Mouse (Mus musculus) ES-Bruce4 (cell line): ENCODE results near the gene Ctnna3. TPM values are rescaled to one million over a fixed set of nuclear protein-coding genes. Genes with fewer than 3 reads are reported as not detected.
A peak's percentile ranks its signal among the peaks of the same experiment; 100 is the strongest.

Source experiments
- H3K27ac ChIP-seq: 2 replicates; pipeline ENCODE4 v1.5.1; 2012; ENCODE audit warnings: low read length, inconsistent platforms; ENCODE audit not compliant: insufficient read depth
- H3K27me3 ChIP-seq: 2 replicates; pipeline ENCODE4 v1.6.1; 2012; ENCODE audit warnings: mild to moderate bottlenecking, low read length, inconsistent platforms; ENCODE audit not compliant: control insufficient read depth, poor library complexity, insufficient read depth, severe bottlenecking
- H3K36me3 ChIP-seq: 2 replicates; pipeline ENCODE4 v1.6.1; 2012; ENCODE audit warnings: inconsistent platforms, mild to moderate bottlenecking, low read length, moderate library complexity; ENCODE audit not compliant: control insufficient read depth, poor library complexity, insufficient read depth, severe bottlenecking
- H3K4me1 ChIP-seq: one replicate; pipeline ENCODE4 v1.8.1; 2011; ENCODE audit warnings: low read length; ENCODE audit not compliant: control insufficient read depth, insufficient read depth
- H3K4me3 ChIP-seq: 2 replicates; pipeline ENCODE4 v1.5.1; 2011; ENCODE audit warnings: low read depth, mild to moderate bottlenecking, low read length
- H3K9ac ChIP-seq: 2 replicates; pipeline ENCODE4 v1.6.1; 2012; ENCODE audit warnings: low read depth, mild to moderate bottlenecking, inconsistent platforms; ENCODE audit not compliant: poor library complexity, severe bottlenecking
- H3K9me3 ChIP-seq: replicated peaks from 2 replicates; pipeline ENCODE4 v1.6.1; 2012; ENCODE audit warnings: mild to moderate bottlenecking, low read length, inconsistent platforms; ENCODE audit not compliant: control insufficient read depth, poor library complexity, insufficient read depth, severe bottlenecking
- CTCF ChIP-seq: IDR thresholded peaks from one replicate; pipeline ENCODE4 v1.8.1; 2011; ENCODE audit warnings: low read depth, low read length
- EP300 ChIP-seq: IDR thresholded peaks from 2 replicates; pipeline ENCODE4 v1.6.1; 2011; ENCODE audit warnings: low read depth, low read length; ENCODE audit not compliant: insufficient read depth
- POLR2A ChIP-seq: IDR thresholded peaks from one replicate; pipeline ENCODE4 v1.8.1; 2011; ENCODE audit warnings: low read length; ENCODE audit not compliant: insufficient read depth
- polyA plus RNA-seq: library from polyadenylated mRNA; stranded (reverse); fragments of >200 nt; gene quantifications from 2 replicates; pipeline ENCODE4 v1.2.4, GENCODE M21; 2011; ENCODE audit warnings: low read depth; ENCODE audit not compliant: missing spikeins, insufficient read depth, insufficient read length

The Ctnna3 gene
- polyA plus RNA-seq, 1 experiment = not detected

GRCm38 (mm10) chr10:64063704-64064103 lies 633.8 kb downstream of the Ctnna3 start:
- Histone ChIP-seq H3K4me1 (no peaks in the 10 kb centered on the region), H3K27me3 (no peaks in the 10 kb centered on the region), H3K36me3 (no peaks in the 10 kb centered on the region), H3K27ac (no peak overlapping the region), H3K9me3 (no peaks in the 10 kb centered on the region), H3K4me3 (no peak overlapping the region), H3K9ac (no peak overlapping the region)
- no peak for TF ChIP-seq CTCF
- no peak for TF ChIP-seq POLR2A
- no peak for TF ChIP-seq EP300

GRCm38 (mm10) chr10:64075944-64076343 lies 646.0 kb downstream of the Ctnna3 start:
- H3K4me3 ChIP-seq = no peak overlapping the region
- no peak for TF ChIP-seq EP300
- TF ChIP-seq POLR2A = no peak
- no peaks in the 10 kb centered on the region for H3K36me3 ChIP-seq
- H3K4me1 ChIP-seq = no peaks in the 10 kb centered on the region
- no peak overlapping the region for H3K9ac ChIP-seq
- no peak overlapping the region for H3K27ac ChIP-seq
- H3K27me3 ChIP-seq = no peaks in the 10 kb centered on the region
- no peaks in the 10 kb centered on the region for H3K9me3 ChIP-seq

- H3K9ac ChIP-seq = no peak overlapping the region
- no peak for TF ChIP-seq POLR2A
- H3K36me3 ChIP-seq = no peaks in the 10 kb centered on the region
- H3K4me3 ChIP-seq = no peak overlapping the region
- H3K4me1 ChIP-seq = no peaks in the 10 kb centered on the region
- H3K27me3 ChIP-seq = no peaks in the 10 kb centered on the region
- H3K27ac ChIP-seq = no peak overlapping the region
- H3K9me3 ChIP-seq = no peaks in the 10 kb centered on the region
Measured at GRCm38 (mm10) chr10:64076410-64077052, 646.6 kb downstream of the Ctnna3 start.

- TF ChIP-seq EP300 (no peak), POLR2A (no peak), CTCF (no peak)
- Histone ChIP-seq H3K27me3 (no peaks in the 10 kb centered on the region), H3K4me3 (no peak overlapping the region), H3K4me1 (no peaks in the 10 kb centered on the region), H3K36me3 (no peaks in the 10 kb centered on the region), H3K9me3 (no peaks in the 10 kb centered on the region), H3K9ac (no peak overlapping the region), H3K27ac (no peak overlapping the region)
Measured at GRCm38 (mm10) chr10:64082345-64082744, 652.4 kb downstream of the Ctnna3 start.

GRCm38 (mm10) chr10:64083813-64084212 lies 653.9 kb downstream of the Ctnna3 start:
- TF ChIP-seq POLR2A (no peak), CTCF (no peak), EP300 (no peak)
- no peak overlapping the region for H3K9ac ChIP-seq
- H3K4me1 ChIP-seq = no peaks in the 10 kb centered on the region
- H3K9me3 ChIP-seq = no peaks in the 10 kb centered on the region
- H3K4me3 ChIP-seq = no peak overlapping the region
- H3K27me3 ChIP-seq = peaks cover 4% of the 10 kb centered on the region; the same call in 1 of the 2 replicates
- no peaks in the 10 kb centered on the region for H3K36me3 ChIP-seq
- H3K27ac ChIP-seq = no peak overlapping the region

GRCm38 (mm10) chr10:64084465-64084864 lies 654.6 kb downstream of the Ctnna3 start:
- Histone ChIP-seq H3K27me3 (peaks cover 6% of the 10 kb centered on the region; the same call in 1 of the 2 replicates), H3K27ac (no peak overlapping the region), H3K36me3 (no peaks in the 10 kb centered on the region), H3K9ac (no peak overlapping the region), H3K9me3 (no peaks in the 10 kb centered on the region), H3K4me3 (no peak overlapping the region), H3K4me1 (no peaks in the 10 kb centered on the region)
- TF ChIP-seq POLR2A (no peak), EP300 (no peak), CTCF (peak; percentile 32)
